Mouse (Mus musculus): ENCODE measurements at regions not wholly inside any gene's neighbourhood (a gene's known extent, or its start where the extent isn't known, plus 50 kb on each side); places are given as distances from the start of the nearest gene placed in this dataset.

DNA sequence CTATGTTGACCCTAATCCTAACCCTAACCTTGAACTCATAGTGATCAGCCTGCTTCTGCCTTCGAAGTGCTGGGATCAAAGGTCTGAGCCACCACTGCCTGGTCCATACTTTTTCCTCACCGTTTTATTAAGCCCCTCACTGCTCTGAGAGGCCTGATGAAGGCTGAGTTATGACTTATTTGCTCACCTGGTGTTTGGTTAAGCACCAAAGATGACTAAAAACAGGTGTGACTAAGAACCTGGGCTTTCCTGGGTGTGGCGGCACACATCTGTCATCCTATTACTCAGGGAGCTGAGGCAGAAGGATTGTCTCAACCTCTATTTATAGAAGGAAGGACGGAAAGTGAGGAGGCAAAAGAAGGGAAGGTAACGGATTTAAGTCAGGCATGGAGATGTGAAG is 137.5 kb upstream of the Max start:
- no peak for ATAC-seq (ENCODE audit: insufficient number of reproducible peaks, insufficient read depth, low FRiP score, low TSS enrichment, low read depth)
- no peaks in the 10 kb centered on the region for H3K4me1 ChIP-seq
- H3K27ac ChIP-seq = no peak overlapping the region
- no peak overlapping the region for H3K9ac ChIP-seq
- no peak overlapping the region for H3K4me2 ChIP-seq
- H3K27me3 ChIP-seq = no peaks in the 10 kb centered on the region
- WGBS = 84% methylated on average over 5 of the region's 5 CpGs
- H3K36me3 ChIP-seq = no peaks in the 10 kb centered on the region
- H3K9me3 ChIP-seq = no peaks in the 10 kb centered on the region
- H3K4me3 ChIP-seq = no peak overlapping the region

DNA sequence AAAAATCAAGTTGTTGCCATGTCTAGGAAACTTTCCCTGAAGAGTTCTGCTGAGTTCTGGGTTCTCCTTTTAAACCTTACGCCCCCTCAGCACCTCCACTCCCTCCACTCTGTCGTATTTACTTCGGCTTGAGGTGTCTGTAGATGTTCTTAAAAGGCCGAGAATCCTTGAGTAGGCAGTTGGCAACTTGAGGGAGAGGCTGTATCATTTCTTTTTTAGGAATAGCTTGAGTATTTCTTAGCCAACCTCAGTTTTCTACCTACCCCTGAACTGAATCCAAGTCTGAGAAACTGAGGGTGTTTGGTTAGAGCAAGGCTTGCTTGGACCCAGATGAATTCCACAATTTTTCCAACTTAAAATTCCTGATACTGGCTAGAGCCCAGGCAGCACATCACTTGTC is 136.8 kb upstream of the Max start:
- no peak for ATAC-seq (ENCODE audit: insufficient number of reproducible peaks, insufficient read depth, low FRiP score, low TSS enrichment, low read depth)
- 86% methylated on average over 4 of the region's 4 CpGs for WGBS
- Histone ChIP-seq H3K4me3 (no peak overlapping the region), H3K9ac (no peak overlapping the region), H3K36me3 (no peaks in the 10 kb centered on the region), H3K27ac (no peak overlapping the region), H3K4me2 (no peak overlapping the region), H3K4me1 (no peaks in the 10 kb centered on the region), H3K27me3 (no peaks in the 10 kb centered on the region), H3K9me3 (no peaks in the 10 kb centered on the region)

DNA sequence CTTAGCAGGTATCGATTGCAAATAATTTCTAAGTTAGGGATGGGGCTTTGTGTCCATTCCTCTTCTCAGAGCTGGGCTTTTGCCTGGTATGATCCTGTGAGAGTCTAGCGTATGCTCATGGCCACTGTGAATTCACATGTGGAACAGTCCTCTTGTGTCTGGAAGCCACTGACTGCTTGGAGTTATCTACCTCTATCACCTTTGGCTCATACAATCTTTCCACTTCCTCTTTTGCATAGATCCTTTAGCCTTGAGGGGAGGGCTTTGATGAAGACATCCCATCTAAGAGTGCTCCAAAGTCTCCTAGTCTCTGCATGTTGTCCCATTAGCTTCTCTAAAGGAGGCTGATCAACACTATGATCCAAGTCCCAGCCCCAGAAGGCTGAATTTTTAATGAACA is 135.8 kb upstream of the Max start:
- Histone ChIP-seq H3K4me2 (no peak overlapping the region), H3K27me3 (no peaks in the 10 kb centered on the region), H3K27ac (no peak overlapping the region), H3K9ac (no peak overlapping the region), H3K36me3 (no peaks in the 10 kb centered on the region), H3K9me3 (no peaks in the 10 kb centered on the region), H3K4me1 (no peaks in the 10 kb centered on the region), H3K4me3 (no peak overlapping the region)
- ATAC-seq (ENCODE audit: insufficient number of reproducible peaks, insufficient read depth, low FRiP score, low TSS enrichment, low read depth) = no peak
- WGBS = 95% methylated on average over 2 of the region's 2 CpGs

DNA sequence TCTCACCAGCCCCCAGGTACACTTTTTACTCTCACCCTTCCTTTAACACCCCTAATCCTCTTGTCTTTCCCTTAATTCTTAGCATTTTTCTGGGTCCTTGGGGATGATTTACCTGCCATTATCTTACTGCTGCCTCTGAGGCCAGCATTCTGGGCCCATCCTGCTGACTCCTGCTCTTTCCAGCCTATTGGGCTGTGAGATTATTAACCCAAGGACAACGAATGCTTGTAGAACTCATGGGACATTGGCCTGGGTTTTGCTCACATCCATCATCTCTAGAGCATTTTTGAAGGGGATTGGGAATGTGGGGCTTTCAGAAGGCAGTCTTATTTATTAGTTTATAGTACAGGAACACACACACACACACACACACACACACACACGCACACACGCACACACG is 134.5 kb upstream of the Max start:
- H3K4me1 ChIP-seq = no peaks in the 10 kb centered on the region
- no peaks in the 10 kb centered on the region for H3K36me3 ChIP-seq
- 85% methylated on average over 4 of the region's 4 CpGs for WGBS
- no peak overlapping the region for H3K4me3 ChIP-seq
- no peak overlapping the region for H3K27ac ChIP-seq
- H3K9me3 ChIP-seq = no peaks in the 10 kb centered on the region
- H3K27me3 ChIP-seq = no peaks in the 10 kb centered on the region
- no peak overlapping the region for H3K4me2 ChIP-seq
- H3K9ac ChIP-seq = no peak overlapping the region
- no peak for ATAC-seq (ENCODE audit: insufficient number of reproducible peaks, insufficient read depth, low FRiP score, low TSS enrichment, low read depth)

DNA sequence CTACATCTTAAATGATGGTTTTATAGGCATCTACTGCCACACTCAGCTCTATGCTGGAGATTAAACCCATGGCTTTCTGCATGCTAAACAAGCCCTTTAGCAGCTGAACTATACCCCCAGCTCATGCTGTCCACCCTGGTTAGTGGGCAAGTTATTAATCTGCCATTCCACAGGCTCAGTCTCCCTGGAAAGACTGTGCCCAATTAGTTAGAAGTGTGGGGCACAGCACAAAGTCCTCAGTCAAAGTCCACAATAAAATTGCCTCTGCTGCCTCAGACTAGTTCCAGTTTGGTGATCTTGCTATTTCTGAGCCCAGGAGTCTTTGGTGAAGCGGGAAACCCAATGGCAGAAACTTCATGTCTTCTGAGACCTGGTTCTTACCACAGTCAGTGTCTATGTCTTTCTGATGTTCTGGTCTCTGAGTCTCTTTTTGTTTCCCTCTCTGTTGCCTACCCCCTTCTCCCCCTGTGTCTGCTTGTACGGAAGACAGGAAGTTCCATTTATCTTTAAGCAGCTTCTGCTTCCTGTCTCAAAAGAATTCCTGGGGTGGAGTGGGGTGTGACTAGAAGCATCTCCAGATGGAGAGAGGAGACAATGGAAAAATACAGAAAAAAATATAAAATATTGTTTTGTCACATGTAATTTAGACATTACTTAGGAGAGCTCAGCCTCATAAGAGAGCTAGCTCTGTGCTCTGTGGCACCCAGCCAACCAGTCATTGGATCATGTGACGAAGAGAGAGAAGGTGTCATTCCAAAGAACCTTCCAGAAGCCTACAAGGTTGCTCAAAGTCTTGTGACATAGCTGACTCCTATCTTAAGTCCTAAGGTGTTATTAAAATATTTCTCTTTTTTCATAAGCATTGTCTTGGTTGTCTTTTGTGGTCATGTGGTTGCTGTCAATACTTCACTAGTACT is 133.3 kb upstream of the Max start:
- no peak overlapping the region for H3K27ac ChIP-seq
- H3K4me3 ChIP-seq = no peak overlapping the region
- H3K9ac ChIP-seq = no peak overlapping the region
- H3K4me1 ChIP-seq = no peaks in the 10 kb centered on the region
- no peaks in the 10 kb centered on the region for H3K27me3 ChIP-seq
- no peaks in the 10 kb centered on the region for H3K9me3 ChIP-seq
- WGBS = 68% methylated on average over 3 of the region's 3 CpGs
- no peaks in the 10 kb centered on the region for H3K36me3 ChIP-seq
- ATAC-seq (ENCODE audit: insufficient number of reproducible peaks, insufficient read depth, low FRiP score, low TSS enrichment, low read depth) = no peak
- no peak overlapping the region for H3K4me2 ChIP-seq

DNA sequence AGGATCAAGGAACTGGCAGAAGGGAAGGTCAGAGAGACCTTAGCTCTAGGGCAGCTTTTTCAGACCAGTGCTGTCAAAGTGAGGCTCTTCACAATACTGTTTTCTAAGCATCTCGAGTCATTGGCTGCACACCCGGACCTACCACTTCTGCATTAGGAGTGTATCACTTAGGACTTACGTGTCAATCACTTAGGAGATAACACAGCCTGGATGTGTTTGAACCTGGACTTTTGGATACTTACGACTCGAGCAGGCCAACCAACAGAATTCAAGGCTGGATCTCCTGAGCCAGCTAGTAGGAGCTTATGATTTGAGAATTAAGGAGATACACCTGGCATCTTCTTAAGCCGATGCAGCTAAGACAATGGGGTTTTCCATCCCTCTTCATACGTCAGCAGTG is 132.2 kb upstream of the Max start:
- H3K36me3 ChIP-seq = no peaks in the 10 kb centered on the region
- 83% methylated on average over 7 of the region's 7 CpGs for WGBS
- no peak for ATAC-seq (ENCODE audit: insufficient number of reproducible peaks, insufficient read depth, low FRiP score, low TSS enrichment, low read depth)

DNA sequence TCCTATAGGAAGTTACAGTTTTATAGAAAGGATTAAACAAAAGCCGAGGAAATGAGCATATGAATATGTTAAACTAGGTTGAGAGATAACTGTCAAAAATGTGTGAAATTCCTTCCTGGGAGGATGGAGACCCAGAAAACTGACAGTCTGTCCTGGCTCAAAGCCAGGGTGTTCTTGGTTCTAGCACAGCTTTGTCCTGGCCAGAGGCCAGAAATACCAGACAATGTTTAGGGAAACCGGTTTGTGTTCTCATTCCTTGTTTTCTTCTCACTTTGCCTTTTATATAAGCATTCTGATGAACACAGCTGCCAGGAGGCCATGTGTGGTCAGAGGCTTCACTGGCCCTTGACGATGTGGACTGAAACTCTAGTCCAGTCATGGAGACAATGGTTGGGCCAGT is 130.7 kb upstream of the Max start:
- H3K9ac ChIP-seq = no peak overlapping the region
- H3K9me3 ChIP-seq = no peaks in the 10 kb centered on the region
- H3K4me1 ChIP-seq = no peaks in the 10 kb centered on the region
- no peak overlapping the region for H3K4me2 ChIP-seq
- H3K27ac ChIP-seq = no peak overlapping the region
- no peaks in the 10 kb centered on the region for H3K27me3 ChIP-seq
- H3K4me3 ChIP-seq = no peak overlapping the region
- no peaks in the 10 kb centered on the region for H3K36me3 ChIP-seq
- 47% methylated on average over 3 of the region's 3 CpGs for WGBS
- no peak; the same call in 1 of the 2 replicates for ATAC-seq (ENCODE audit: insufficient number of reproducible peaks, insufficient read depth, low FRiP score, low TSS enrichment, low read depth)

More for the DNA sequence above, 132.2 kb upstream of the Max start:
- H3K9me3 ChIP-seq = no peaks in the 10 kb centered on the region
- no peak overlapping the region for H3K4me3 ChIP-seq
- no peak overlapping the region for H3K9ac ChIP-seq
- no peak overlapping the region for H3K4me2 ChIP-seq
- H3K4me1 ChIP-seq = no peaks in the 10 kb centered on the region
- no peaks in the 10 kb centered on the region for H3K27me3 ChIP-seq
- no peak overlapping the region for H3K27ac ChIP-seq

DNA sequence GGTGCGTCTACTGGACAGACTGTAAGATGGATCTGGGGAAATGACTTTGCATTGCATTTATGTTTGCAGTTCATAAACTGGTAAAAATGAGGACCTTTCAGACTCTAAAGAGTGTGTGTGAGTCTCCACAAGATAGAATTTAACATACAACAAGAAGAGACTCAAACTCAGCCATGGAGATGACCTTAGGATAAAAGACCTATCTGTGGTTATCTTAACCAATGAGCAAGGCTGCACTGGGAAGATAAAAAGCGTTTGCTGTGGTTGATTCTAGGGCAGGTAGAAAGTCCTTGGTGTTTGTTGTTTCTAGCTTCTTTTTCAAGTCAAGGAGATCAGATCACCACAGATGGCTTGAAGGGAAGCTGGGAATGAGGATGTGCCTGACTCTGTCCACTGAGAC is 130.1 kb upstream of the Max start:
- H3K9ac ChIP-seq = no peak overlapping the region
- 76% methylated on average over 2 of the region's 2 CpGs for WGBS
- no peaks in the 10 kb centered on the region for H3K27me3 ChIP-seq
- H3K9me3 ChIP-seq = no peaks in the 10 kb centered on the region
- H3K36me3 ChIP-seq = no peaks in the 10 kb centered on the region
- H3K4me1 ChIP-seq = no peaks in the 10 kb centered on the region
- H3K27ac ChIP-seq = no peak overlapping the region
- H3K4me2 ChIP-seq = no peak overlapping the region
- no peak for ATAC-seq (ENCODE audit: insufficient number of reproducible peaks, insufficient read depth, low FRiP score, low TSS enrichment, low read depth)
- H3K4me3 ChIP-seq = no peak overlapping the region

DNA sequence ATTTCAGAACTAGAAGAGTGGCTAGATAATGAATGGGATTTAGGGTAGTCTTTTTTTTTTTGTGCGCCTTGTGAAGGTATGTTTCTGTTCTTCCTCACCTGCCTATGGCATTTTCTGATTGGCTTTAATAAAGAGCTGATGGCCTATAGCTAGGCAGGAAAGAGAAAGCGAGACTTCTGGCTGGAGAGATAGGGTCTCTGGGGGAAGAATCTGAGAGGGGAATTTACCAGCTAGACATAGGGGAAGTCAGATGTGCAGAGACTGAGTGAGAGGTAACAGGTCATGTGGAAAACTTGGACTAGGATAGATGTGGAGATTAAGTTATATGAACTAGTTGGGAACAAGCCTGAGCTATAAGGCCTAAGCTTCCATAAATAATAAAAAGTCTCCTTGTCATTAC is 129.7 kb upstream of the Max start:
- Histone ChIP-seq H3K4me3 (no peak overlapping the region), H3K36me3 (no peaks in the 10 kb centered on the region), H3K9me3 (no peaks in the 10 kb centered on the region), H3K27me3 (no peaks in the 10 kb centered on the region), H3K4me1 (no peaks in the 10 kb centered on the region), H3K4me2 (no peak overlapping the region), H3K9ac (no peak overlapping the region), H3K27ac (no peak overlapping the region)
- 78% methylated on average over 2 of the region's 2 CpGs for WGBS
- no peak for ATAC-seq (ENCODE audit: insufficient number of reproducible peaks, insufficient read depth, low FRiP score, low TSS enrichment, low read depth)

DNA sequence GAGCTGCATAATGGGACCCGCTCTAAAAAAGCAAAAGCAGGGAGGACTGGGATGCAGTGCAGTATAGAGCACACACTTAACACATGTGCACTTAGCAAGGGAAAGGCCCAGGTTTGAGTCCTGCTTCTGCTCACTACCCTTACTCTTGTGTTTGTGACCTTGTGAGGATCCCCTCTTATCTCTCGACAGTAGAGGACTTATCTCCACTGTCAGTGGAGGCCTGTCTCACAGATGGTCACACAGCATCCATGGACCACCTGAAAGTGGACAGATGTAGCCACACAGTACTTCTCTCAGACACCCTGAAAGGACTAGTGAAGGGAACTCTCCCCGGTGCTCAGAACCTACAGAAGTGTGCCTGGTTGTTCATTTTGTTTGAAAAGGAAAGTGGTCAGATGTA is 128.5 kb upstream of the Max start:
- 89% methylated on average over 3 of the region's 3 CpGs for WGBS
- Histone ChIP-seq H3K9ac (no peak overlapping the region), H3K4me3 (no peak overlapping the region), H3K4me2 (no peak overlapping the region), H3K9me3 (no peaks in the 10 kb centered on the region), H3K36me3 (no peaks in the 10 kb centered on the region), H3K27me3 (no peaks in the 10 kb centered on the region), H3K4me1 (no peaks in the 10 kb centered on the region), H3K27ac (no peak overlapping the region)
- no peak for ATAC-seq (ENCODE audit: insufficient number of reproducible peaks, insufficient read depth, low FRiP score, low TSS enrichment, low read depth)

DNA sequence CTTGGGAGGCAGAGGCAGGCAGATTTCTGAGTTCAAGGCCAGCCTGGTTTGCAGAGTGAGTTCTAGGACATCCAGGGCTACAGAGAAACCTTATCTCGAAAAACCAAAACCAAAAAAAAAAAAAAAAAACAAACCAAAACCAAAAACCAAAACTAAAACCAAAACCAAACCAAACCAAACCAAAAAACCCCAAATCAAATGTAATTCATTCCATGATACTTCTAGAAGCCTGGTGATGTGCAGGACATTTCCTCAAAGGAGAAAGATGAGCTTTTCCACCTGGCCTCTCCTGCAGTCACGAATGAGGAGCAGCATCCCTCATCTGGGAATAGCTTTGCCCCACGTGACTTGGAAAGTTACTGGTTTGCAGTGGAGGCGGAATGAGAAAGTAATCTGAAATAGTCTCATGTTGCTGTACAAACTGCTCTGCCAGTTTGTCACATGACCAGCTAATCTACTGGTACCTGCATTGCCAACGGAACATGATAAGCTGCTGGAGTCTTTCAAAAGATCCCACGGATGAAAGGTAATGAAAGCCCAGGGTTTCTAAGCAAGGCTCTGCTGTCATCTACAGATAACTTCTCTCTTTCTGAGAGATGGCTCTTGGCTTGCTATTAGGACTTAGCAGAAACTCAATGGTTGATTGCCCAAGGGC is 127.8 kb upstream of the Max start:
- 76% methylated on average over 6 of the region's 6 CpGs for WGBS
- H3K36me3 ChIP-seq = no peaks in the 10 kb centered on the region

DNA sequence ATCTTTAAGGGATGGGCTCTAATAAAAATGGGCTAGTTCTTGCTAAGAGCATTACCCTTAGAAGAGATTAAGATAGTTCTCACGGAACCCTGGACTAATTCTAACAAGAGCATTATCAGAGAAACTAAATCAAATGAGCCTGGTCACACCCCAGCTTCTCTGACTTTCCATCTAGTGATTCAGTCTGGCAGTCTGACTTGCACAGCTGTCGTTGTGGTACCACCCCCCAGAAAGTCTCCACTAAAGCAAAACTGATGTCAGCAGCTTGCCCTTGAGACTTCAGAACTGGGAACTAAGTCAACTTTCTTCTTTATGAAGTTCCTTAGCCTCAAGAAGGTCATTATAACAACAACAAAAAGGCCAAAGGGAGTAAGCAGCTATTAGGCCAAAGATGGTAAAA is 126.5 kb upstream of the Max start:
- H3K9me3 ChIP-seq = no peaks in the 10 kb centered on the region
- H3K9ac ChIP-seq = no peak overlapping the region
- H3K27ac ChIP-seq = no peak overlapping the region
- H3K4me1 ChIP-seq = no peaks in the 10 kb centered on the region
- no peak overlapping the region for H3K4me2 ChIP-seq
- WGBS = 74% methylated on average over 2 of the region's 2 CpGs
- H3K4me3 ChIP-seq = no peak overlapping the region
- no peaks in the 10 kb centered on the region for H3K27me3 ChIP-seq
- no peak for ATAC-seq (ENCODE audit: insufficient number of reproducible peaks, insufficient read depth, low FRiP score, low TSS enrichment, low read depth)
- no peaks in the 10 kb centered on the region for H3K36me3 ChIP-seq

More for the DNA sequence above, 127.8 kb upstream of the Max start:
- H3K27ac ChIP-seq = no peak overlapping the region
- H3K9me3 ChIP-seq = no peaks in the 10 kb centered on the region
- no peaks in the 10 kb centered on the region for H3K4me1 ChIP-seq
- H3K4me3 ChIP-seq = no peak overlapping the region
- H3K27me3 ChIP-seq = no peaks in the 10 kb centered on the region
- no peak overlapping the region for H3K9ac ChIP-seq
- ATAC-seq (ENCODE audit: insufficient number of reproducible peaks, insufficient read depth, low FRiP score, low TSS enrichment, low read depth) = no peak
- H3K4me2 ChIP-seq = no peak overlapping the region
